Mouse (Mus musculus) forebrain, postnatal 0 days (tissue): ENCODE measurements around the gene Map3k19. TPM values are rescaled to one million over a fixed set of nuclear protein-coding genes. Genes with fewer than 3 reads are reported as not detected.
A peak's percentile ranks its signal among the peaks of the same experiment; 100 is the strongest.

ENCODE experiments used
- ATAC-seq: fragments of 200-750 bp; cut with Nextera tagmentation; 2 replicates; pipeline ENCODE4 v1.8.0; 2017; ENCODE audit warnings: mild to moderate bottlenecking, moderate library complexity
- DNase-seq: peaks from one replicate; pipeline ENCODE4 v3.0.0-alpha.2; 2015
- H3K27ac ChIP-seq: fragments of 300-500 bp; sonication (generic); 2 replicates; pipeline ENCODE4 v1.5.1; 2014; ENCODE audit warnings: low read depth, mild to moderate bottlenecking, antibody characterized with exemption, low read length, moderate library complexity, mixed read lengths
- H3K27me3 ChIP-seq: fragments of 300-500 bp; sonication (generic); 2 replicates; pipeline ENCODE4 v1.6.1; 2014; ENCODE audit warnings: mild to moderate bottlenecking, low read length, mixed read lengths; ENCODE audit not compliant: insufficient read depth
- H3K36me3 ChIP-seq: fragments of 300-500 bp; sonication (generic); 2 replicates; pipeline ENCODE4 v1.6.1; 2014; ENCODE audit warnings: mild to moderate bottlenecking, moderate library complexity; ENCODE audit not compliant: insufficient read depth
- H3K4me1 ChIP-seq: fragments of 300-500 bp; sonication (generic); 2 replicates; pipeline ENCODE4 v1.6.1; 2014; ENCODE audit warnings: antibody characterized with exemption; ENCODE audit not compliant: insufficient read depth
- H3K4me2 ChIP-seq: fragments of 300-500 bp; sonication (generic); 2 replicates; pipeline ENCODE4 v1.6.1; 2014; ENCODE audit warnings: low read depth, mild to moderate bottlenecking, moderate library complexity
- H3K4me3 ChIP-seq: fragments of 300-500 bp; sonication (generic); 2 replicates; pipeline ENCODE4 v1.5.1; 2014; ENCODE audit warnings: low read depth, low read length, mixed read lengths
- H3K9ac ChIP-seq: fragments of 300-500 bp; sonication (generic); 2 replicates; pipeline ENCODE4 v1.6.1; 2014; ENCODE audit warnings: mild to moderate bottlenecking
- H3K9me3 ChIP-seq: fragments of 300-500 bp; sonication (generic); 2 replicates; pipeline ENCODE4 v1.6.1; 2016; ENCODE audit warnings: low read length
- CTCF ChIP-seq: sonication (generic); IDR thresholded peaks from 2 replicates; pipeline ENCODE4 v1.5.1; 2016; ENCODE audit warnings: antibody characterized with exemption, control low read depth, low read depth
- WGBS: fragments of 180-500 bp; shearing (Covaris S2); extraction: QIAGEN DNeasy Blood & Tissue Kit; methylation state at CpG from one replicate; pipeline ENCODE4 v1.1.7; 2014; 5-methylcytosine and 5-hydroxymethylcytosine counted together
- polyA plus RNA-seq: library from polyadenylated mRNA; unstranded; fragments of >200 nt; fragmentation: Nextera tagmentation; extraction: Ambion mirVana; gene quantifications from 2 replicates; pipeline ENCODE4 v1.2.1, GENCODE M21; 2015
- total RNA-seq: library from RNA; depleted of rRNA; stranded (reverse); fragments of >200 nt; gene quantifications from 2 replicates; pipeline ENCODE4 v1.2.3, GENCODE M21; 2014

Gene Map3k19
- total and polyA plus RNA-seq, 2 experiments from 2014 or later: 0.94 to 3.2 TPM

DNA sequence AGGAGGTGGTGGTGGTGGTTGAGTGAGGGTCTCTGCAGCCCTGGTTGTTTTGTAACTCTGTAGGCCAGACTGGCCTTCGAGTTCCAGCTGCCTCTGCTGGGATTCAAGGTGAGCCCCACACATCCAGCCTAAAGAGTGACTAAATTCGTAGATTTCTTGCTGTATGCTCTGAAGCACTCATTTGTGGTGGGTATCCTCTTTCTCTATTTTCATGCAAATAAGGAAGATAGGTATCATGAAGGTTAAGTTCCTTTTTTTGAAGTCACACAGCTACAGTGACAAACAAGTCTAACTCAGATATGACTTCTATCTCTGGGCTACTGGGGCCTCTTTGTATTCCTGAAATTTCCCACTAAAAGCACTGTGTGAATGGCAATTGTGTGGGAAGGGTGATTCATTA is 74.0 kb downstream of the Map3k19 start:
- Histone ChIP-seq H3K4me3 (no peak overlapping the region), H3K9ac (no peak overlapping the region), H3K27me3 (no peaks in the 10 kb centered on the region), H3K36me3 (no peaks in the 10 kb centered on the region), H3K4me2 (no peak overlapping the region), H3K4me1 (no peaks in the 10 kb centered on the region; the same call in 1 of the 2 replicates), H3K9me3 (no peaks in the 10 kb centered on the region), H3K27ac (no peak overlapping the region)
- WGBS: 60% methylated on average over 2 of the region's 2 CpGs
- TF ChIP-seq CTCF: no peak
- no peak for ATAC-seq
- no peak for DNase-seq

DNA sequence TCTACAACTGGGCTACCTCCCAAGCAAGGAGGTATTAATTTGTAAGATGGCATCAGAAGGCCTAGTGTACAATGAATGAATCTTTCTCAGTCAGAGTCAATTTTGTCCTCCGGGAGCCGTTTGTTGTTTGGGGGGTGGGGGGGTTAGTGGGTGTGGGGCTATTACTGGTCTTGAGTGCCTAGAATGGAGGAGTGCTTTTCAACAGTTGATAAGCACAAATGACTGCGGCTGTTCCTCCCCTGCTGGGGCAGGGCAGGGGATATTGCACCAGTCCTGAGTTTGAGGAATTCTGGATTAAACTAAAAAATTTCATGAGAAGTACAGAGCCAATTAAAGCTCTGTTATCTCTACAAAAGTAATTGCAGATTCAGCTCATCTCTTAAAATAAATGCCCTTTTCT is 74.7 kb downstream of the Map3k19 start:
- Histone ChIP-seq H3K9ac (no peak overlapping the region), H3K9me3 (no peaks in the 10 kb centered on the region)
- no peak for ATAC-seq

DNA sequence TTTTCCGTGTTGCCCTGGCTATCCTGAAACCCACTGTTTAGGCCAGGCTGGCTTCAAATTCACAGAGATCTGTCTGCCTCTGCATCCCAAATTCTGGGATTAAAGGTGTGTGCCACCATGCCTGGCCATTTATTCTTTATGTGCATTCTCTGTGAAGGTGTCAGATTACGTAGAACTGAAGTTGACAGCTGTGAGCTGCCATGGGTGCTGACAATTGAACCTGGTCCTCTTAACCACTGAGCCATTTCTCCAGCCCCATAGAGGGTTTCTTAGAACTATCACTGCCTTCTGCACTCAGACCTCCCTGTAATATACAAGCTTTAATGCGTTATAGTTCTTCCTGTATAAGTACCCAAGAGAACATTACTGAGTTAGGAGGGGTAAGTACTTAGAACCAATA is 76.2 kb downstream of the Map3k19 start:
- TF ChIP-seq CTCF: no peak
- DNase-seq (no peak), ATAC-seq (no peak)
- Histone ChIP-seq H3K9ac (no peak overlapping the region), H3K4me3 (no peak overlapping the region), H3K36me3 (no peaks in the 10 kb centered on the region), H3K4me2 (no peak overlapping the region), H3K9me3 (no peaks in the 10 kb centered on the region), H3K27me3 (no peaks in the 10 kb centered on the region), H3K27ac (no peak overlapping the region), H3K4me1 (peaks cover 7% of the 10 kb centered on the region; the same call in 1 of the 2 replicates)
- 86% methylated on average over 3 of the region's 3 CpGs for WGBS

More for the DNA sequence above, 74.7 kb downstream of the Map3k19 start:
- DNase-seq: no peak
- H3K4me3 ChIP-seq: no peak overlapping the region
- no peaks in the 10 kb centered on the region for H3K36me3 ChIP-seq
- TF ChIP-seq CTCF: no peak
- WGBS: 10% methylated on average over 3 of the region's 3 CpGs
- H3K27me3 ChIP-seq: no peaks in the 10 kb centered on the region
- no peak overlapping the region for H3K27ac ChIP-seq
- H3K4me2 ChIP-seq: no peak overlapping the region
- peaks cover 6% of the 10 kb centered on the region; the same call in 1 of the 2 replicates for H3K4me1 ChIP-seq

- Histone ChIP-seq H3K9ac (no peak overlapping the region), H3K4me3 (no peak overlapping the region), H3K4me1 (0 out of 2 replicates have a peak, but pooled peaks cover 14% of the 10 kb centered on the region), H3K4me2 (peak overlapping the region; percentile 18), H3K36me3 (no peaks in the 10 kb centered on the region), H3K9me3 (no peaks in the 10 kb centered on the region), H3K27ac (no peak overlapping the region), H3K27me3 (no peaks in the 10 kb centered on the region)
- TF ChIP-seq CTCF: no peak
- 68% methylated on average over 6 of the region's 6 CpGs for WGBS
- DNase-seq: no peak
- no peak for ATAC-seq
Measured at GRCm38 (mm10) chr1:127776246-127776645, 78.6 kb downstream of the Map3k19 start.

- ATAC-seq: no peak
- no peaks in the 10 kb centered on the region for H3K9me3 ChIP-seq
- TF ChIP-seq CTCF: no peak
- no peaks in the 10 kb centered on the region for H3K36me3 ChIP-seq
- no peak for DNase-seq
- H3K4me3 ChIP-seq: peak overlapping the region; percentile 74
- 7% methylated on average over 10 of the region's 10 CpGs for WGBS
- peak overlapping the region; percentile 74 for H3K4me2 ChIP-seq
- H3K9ac ChIP-seq: peak overlapping the region; percentile 91
- H3K4me1 ChIP-seq: 0 out of 2 replicates have a peak, but pooled peaks cover 14% of the 10 kb centered on the region
- no peaks in the 10 kb centered on the region for H3K27me3 ChIP-seq
- no peak overlapping the region for H3K27ac ChIP-seq
Measured at GRCm38 (mm10) chr1:127775206-127775720, 79.6 kb downstream of the Map3k19 start.

GRCm38 (mm10) chr1:127774501-127774880 is 80.3 kb downstream of the Map3k19 start:
- H3K27me3 ChIP-seq: no peaks in the 10 kb centered on the region
- ATAC-seq (peak; percentile 53), DNase-seq (no peak)
- no peaks in the 10 kb centered on the region for H3K9me3 ChIP-seq
- H3K4me3 ChIP-seq: peak overlapping the region; percentile 74
- H3K4me1 ChIP-seq: 0 out of 2 replicates have a peak, but pooled peaks cover 14% of the 10 kb centered on the region
- no peak for TF ChIP-seq CTCF
- peak overlapping the region; percentile 92 for H3K27ac ChIP-seq
- 1% methylated on average over 31 of the region's 31 CpGs for WGBS
- peak overlapping the region; percentile 74 for H3K4me2 ChIP-seq
- H3K36me3 ChIP-seq: no peaks in the 10 kb centered on the region
- peak overlapping the region; percentile 91 for H3K9ac ChIP-seq

DNA sequence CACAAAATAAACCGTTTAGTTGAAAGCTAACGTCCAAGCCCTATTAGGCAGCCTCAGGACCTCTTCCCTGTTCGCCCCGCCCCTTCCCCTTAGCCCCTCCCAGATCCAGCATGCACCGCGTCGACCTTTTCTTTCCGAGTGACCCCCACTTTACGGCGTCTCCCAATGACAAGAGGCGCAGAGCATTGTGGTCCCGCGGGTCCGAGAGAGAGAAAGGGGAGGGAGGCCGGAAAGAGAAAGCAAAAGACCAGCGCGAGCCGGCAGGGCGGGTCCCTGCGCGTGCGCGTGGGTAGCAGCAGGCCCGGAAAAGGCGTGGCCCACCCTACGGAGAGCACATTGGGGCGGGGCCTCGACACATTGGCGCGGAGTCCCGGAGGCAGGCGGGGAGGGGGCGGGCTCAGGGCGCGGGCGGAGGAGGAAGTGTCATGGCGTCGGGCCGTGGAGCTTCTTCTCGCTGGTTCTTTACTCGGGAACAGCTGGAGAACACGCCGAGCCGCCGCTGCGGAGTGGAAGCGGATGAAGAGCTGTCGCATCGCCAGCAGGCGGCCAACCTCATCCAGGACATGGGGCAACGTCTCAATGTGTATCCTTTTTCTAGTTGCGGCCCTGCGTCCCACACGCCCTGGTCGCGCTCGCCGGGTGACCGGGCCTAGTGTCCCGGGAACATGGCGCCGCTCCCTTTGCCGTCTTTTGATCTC is 80.9 kb downstream of the Map3k19 start, which contains the start of gene Ccnt2:
Gene Ccnt2 (plus strand): TSS at position 362 of the 698 bp plus-strand sequence.
- Histone ChIP-seq H3K9ac (peak within 1 kb of the TSS; percentile 91), H3K36me3 (no peaks in the 10 kb centered on the region), H3K27me3 (no peaks in the 10 kb centered on the region), H3K27ac (peak within 1 kb of the TSS; percentile 92), H3K4me3 (peak within 1 kb of the TSS; percentile 74), H3K9me3 (no peaks in the 10 kb centered on the region), H3K4me2 (peak within 1 kb of the TSS; percentile 74), H3K4me1 (0 out of 2 replicates have a peak, but pooled peaks cover 14% of the 10 kb centered on the region)
- TF ChIP-seq CTCF: peak; percentile 48
- under 1% methylated on average over 63 of the region's 63 CpGs for WGBS
- DNase-seq (peak; percentile 99), ATAC-seq (peak; percentile 98)
